Mouse (Mus musculus): ENCODE data around the gene 6430548M08Rik. TPM values are rescaled to one million over a fixed set of nuclear protein-coding genes. Genes with fewer than 3 reads are reported as not detected.
A peak's percentile ranks its signal among the peaks of the same experiment; 100 is the strongest.

6430548M08Rik gene
- total and polyA plus RNA-seq, 3 experiments: 6.4 to 20.0 (median 16.1) TPM

DNA sequence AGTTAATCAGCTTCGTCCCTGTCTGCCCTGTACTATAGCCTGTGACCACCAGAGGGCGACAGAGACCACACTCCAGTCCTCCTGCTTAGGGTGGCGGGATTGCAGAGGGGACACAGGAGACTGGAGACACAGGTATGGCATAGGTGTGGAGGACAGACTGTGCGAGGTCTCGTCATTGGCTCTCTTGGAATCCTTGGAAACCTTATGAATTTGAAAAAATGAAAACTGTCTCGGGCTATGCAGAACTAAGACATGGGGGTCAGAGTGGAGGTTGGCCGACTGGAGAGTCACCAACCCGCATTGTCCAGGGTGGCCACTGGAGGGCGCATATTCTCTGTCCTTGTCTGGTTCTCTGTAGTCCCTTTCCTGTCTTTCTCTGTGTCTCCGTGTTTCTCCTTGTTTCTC lies 65.1 kb downstream of the 6430548M08Rik start:
- H3K9ac ChIP-seq (ENCODE audit: low read depth, low read length): no peak overlapping the region
- intact Hi-C loops (cut with DNase I): loop anchor here (1.0 to 5.0 kb wide), 4 partner anchors 98 to 429 kb away; no protein-coding TSS in a partner anchor

DNA sequence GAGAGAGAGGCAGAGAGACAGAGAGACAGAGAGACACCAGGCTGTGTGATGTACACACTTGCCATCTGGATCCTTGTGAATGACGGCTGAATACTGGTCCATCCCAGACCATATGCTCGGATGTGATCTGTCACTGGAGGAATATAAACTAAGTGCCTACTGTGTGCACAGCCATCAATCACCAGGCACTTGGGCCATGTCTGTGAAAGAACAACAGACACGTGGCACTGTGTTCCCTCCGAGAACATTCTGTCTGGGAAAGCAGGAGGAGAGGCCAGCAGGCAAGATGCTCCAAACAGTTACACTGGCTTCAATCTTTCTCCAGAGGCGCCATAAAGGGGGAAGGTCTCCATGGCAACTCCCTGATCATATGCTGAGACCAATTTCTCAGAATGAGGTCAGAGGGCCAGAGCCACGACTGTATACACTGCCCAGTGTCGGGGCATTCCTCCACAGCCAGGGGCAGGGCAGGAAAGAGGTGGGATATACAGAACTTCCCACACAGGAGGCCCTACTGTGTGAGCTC lies 66.6 kb downstream of the 6430548M08Rik start:
- Histone ChIP-seq H3K36me3 (ENCODE audit: control insufficient read depth, insufficient read depth, low read length) (no peaks in the 10 kb centered on the region), H3K4me1 (ENCODE audit: control insufficient read depth, insufficient read depth, low read length) (peaks cover 9% of the 10 kb centered on the region), H3K79me2 (replicated peaks; ENCODE audit: control insufficient read depth, insufficient read depth, low read length) (no peaks in the 10 kb centered on the region), H3K9ac (ENCODE audit: low read depth, low read length) (no peak overlapping the region), H3K4me3 (no peak overlapping the region), H3K27ac (no peak overlapping the region), H3K27me3 (ENCODE audit: control insufficient read depth, insufficient read depth, low read length) (no peaks in the 10 kb centered on the region)
- TF ChIP-seq POLR2A (IDR thresholded peaks at IDR 0.05; ENCODE audit: insufficient read depth, low read depth, low read length): no peak
- TF ChIP-seq EP300 (IDR thresholded peaks at IDR 0.05; ENCODE audit: insufficient read depth, low read depth, low read length): no peak
- no peak for TF ChIP-seq CTCF (IDR thresholded peaks at IDR 0.05)
- WGBS: 81% methylated on average over 7 of the region's 7 CpGs
- DNase-seq: no peak
- intact Hi-C loops (cut with DNase I): loop anchor here (2.0 kb wide), 1 partner anchor 182 kb away; no protein-coding TSS in a partner anchor

More for the DNA sequence above, 65.1 kb downstream of the 6430548M08Rik start:
- H3K4me3 ChIP-seq: peak overlapping the region; percentile 38
- no peaks in the 10 kb centered on the region for H3K79me2 ChIP-seq (replicated peaks; ENCODE audit: control insufficient read depth, insufficient read depth, low read length)
- peaks cover 2% of the 10 kb centered on the region for H3K4me1 ChIP-seq (ENCODE audit: control insufficient read depth, insufficient read depth, low read length)
- no peak overlapping the region; the same call in 1 of the 2 replicates for H3K27ac ChIP-seq
- WGBS: 1% methylated on average over 10 of the region's 10 CpGs
- no peaks in the 10 kb centered on the region for H3K36me3 ChIP-seq (ENCODE audit: control insufficient read depth, insufficient read depth, low read length)
- peak; percentile 88 to 94 for DNase-seq
- H3K27me3 ChIP-seq (ENCODE audit: control insufficient read depth, insufficient read depth, low read length): no peaks in the 10 kb centered on the region
- TF ChIP-seq CTCF (IDR thresholded peaks at IDR 0.05) (peak; percentile 92), EP300 (IDR thresholded peaks at IDR 0.05; ENCODE audit: insufficient read depth, low read depth, low read length) (peak; percentile 90), POLR2A (IDR thresholded peaks at IDR 0.05; ENCODE audit: insufficient read depth, low read depth, low read length) (no peak)

DNA sequence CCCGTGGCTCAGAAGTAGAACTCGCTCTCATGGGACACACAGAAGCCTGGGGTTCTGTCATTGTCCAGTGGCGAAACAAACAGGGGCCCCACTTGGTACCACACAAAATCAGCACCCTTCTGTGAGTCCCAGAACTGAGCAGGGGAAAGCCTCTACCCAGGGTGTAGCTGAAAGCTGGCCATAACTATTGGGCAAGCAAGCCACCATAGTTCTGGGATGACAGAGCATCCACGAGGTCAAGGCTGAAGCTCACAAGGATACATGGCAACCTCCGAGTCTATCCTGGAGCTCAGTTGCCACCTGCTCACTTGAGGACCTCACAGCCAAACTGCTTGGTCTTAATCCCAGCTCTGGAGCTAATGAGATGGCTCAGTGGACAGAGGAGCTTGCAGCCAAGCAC lies 67.3 kb downstream of the 6430548M08Rik start:
- H3K4me3 ChIP-seq: no peak overlapping the region
- WGBS: 89% methylated on average over 5 of the region's 5 CpGs
- H3K27ac ChIP-seq: no peak overlapping the region
- peaks cover 17% of the 10 kb centered on the region for H3K4me1 ChIP-seq (ENCODE audit: control insufficient read depth, insufficient read depth, low read length)
- no peak overlapping the region for H3K9ac ChIP-seq (ENCODE audit: low read depth, low read length)
- no peaks in the 10 kb centered on the region for H3K79me2 ChIP-seq (replicated peaks; ENCODE audit: control insufficient read depth, insufficient read depth, low read length)
- no peak for TF ChIP-seq POLR2A (IDR thresholded peaks at IDR 0.05; ENCODE audit: insufficient read depth, low read depth, low read length)
- TF ChIP-seq CTCF (IDR thresholded peaks at IDR 0.05): no peak
- no peak for TF ChIP-seq EP300 (IDR thresholded peaks at IDR 0.05; ENCODE audit: insufficient read depth, low read depth, low read length)
- no peak for DNase-seq
- H3K27me3 ChIP-seq (ENCODE audit: control insufficient read depth, insufficient read depth, low read length): no peaks in the 10 kb centered on the region
- intact Hi-C loops (cut with DNase I): loop anchor here (2.0 kb wide), 1 partner anchor 182 kb away; no protein-coding TSS in a partner anchor
- H3K36me3 ChIP-seq (ENCODE audit: control insufficient read depth, insufficient read depth, low read length): no peaks in the 10 kb centered on the region

GRCm38 (mm10) chr8:120181861-120182414 lies 68.0 kb downstream of the 6430548M08Rik start:
- no peak for DNase-seq
- Histone ChIP-seq H3K27me3 (ENCODE audit: control insufficient read depth, insufficient read depth, low read length) (no peaks in the 10 kb centered on the region), H3K79me2 (replicated peaks; ENCODE audit: control insufficient read depth, insufficient read depth, low read length) (no peaks in the 10 kb centered on the region), H3K9ac (ENCODE audit: low read depth, low read length) (no peak overlapping the region), H3K36me3 (ENCODE audit: control insufficient read depth, insufficient read depth, low read length) (no peaks in the 10 kb centered on the region), H3K27ac (no peak overlapping the region), H3K4me3 (no peak overlapping the region), H3K4me1 (ENCODE audit: control insufficient read depth, insufficient read depth, low read length) (peaks cover 21% of the 10 kb centered on the region)
- WGBS: 64% methylated on average over 4 of the region's 4 CpGs
- TF ChIP-seq CTCF (IDR thresholded peaks at IDR 0.05): peak; percentile 32
- TF ChIP-seq POLR2A (IDR thresholded peaks at IDR 0.05; ENCODE audit: insufficient read depth, low read depth, low read length): no peak
- intact Hi-C loops (cut with DNase I): loop anchor here (2.0 kb wide), 2 partner anchors 29 to 181 kb away; no protein-coding TSS in a partner anchor

- no peak overlapping the region for H3K9ac ChIP-seq (ENCODE audit: low read depth, low read length)
Observed at GRCm38 (mm10) chr8:120184366-120184765, 70.4 kb downstream of the 6430548M08Rik start.

More at GRCm38 (mm10) chr8:120184366-120184765, 70.4 kb downstream of the 6430548M08Rik start:
- WGBS: 47% methylated on average over 9 of the region's 9 CpGs
- TF ChIP-seq CTCF (IDR thresholded peaks at IDR 0.05) (no peak), EP300 (IDR thresholded peaks at IDR 0.05; ENCODE audit: insufficient read depth, low read depth, low read length) (no peak), POLR2A (IDR thresholded peaks at IDR 0.05; ENCODE audit: insufficient read depth, low read depth, low read length) (no peak)
- peak; percentile 45 to 46 for DNase-seq
- Histone ChIP-seq H3K4me3 (no peak overlapping the region), H3K36me3 (ENCODE audit: control insufficient read depth, insufficient read depth, low read length) (no peaks in the 10 kb centered on the region), H3K79me2 (replicated peaks; ENCODE audit: control insufficient read depth, insufficient read depth, low read length) (no peaks in the 10 kb centered on the region), H3K27ac (no peak overlapping the region), H3K27me3 (ENCODE audit: control insufficient read depth, insufficient read depth, low read length) (no peaks in the 10 kb centered on the region), H3K4me1 (ENCODE audit: control insufficient read depth, insufficient read depth, low read length) (peaks cover 37% of the 10 kb centered on the region)
- intact Hi-C loops (cut with DNase I): no loop called here

Data from heart, adult 2 months (tissue).